Mouse (Mus musculus): ENCODE data around the gene Tns2.
A peak's percentile ranks its signal among the peaks of the same experiment; 100 is the strongest.
"Not testable (repeated sequence)": the region's sequence is repeated elsewhere in the genome, so short reads cannot be mapped to it uniquely, and the experiment has no call there.

Gene Tns2

DNA sequence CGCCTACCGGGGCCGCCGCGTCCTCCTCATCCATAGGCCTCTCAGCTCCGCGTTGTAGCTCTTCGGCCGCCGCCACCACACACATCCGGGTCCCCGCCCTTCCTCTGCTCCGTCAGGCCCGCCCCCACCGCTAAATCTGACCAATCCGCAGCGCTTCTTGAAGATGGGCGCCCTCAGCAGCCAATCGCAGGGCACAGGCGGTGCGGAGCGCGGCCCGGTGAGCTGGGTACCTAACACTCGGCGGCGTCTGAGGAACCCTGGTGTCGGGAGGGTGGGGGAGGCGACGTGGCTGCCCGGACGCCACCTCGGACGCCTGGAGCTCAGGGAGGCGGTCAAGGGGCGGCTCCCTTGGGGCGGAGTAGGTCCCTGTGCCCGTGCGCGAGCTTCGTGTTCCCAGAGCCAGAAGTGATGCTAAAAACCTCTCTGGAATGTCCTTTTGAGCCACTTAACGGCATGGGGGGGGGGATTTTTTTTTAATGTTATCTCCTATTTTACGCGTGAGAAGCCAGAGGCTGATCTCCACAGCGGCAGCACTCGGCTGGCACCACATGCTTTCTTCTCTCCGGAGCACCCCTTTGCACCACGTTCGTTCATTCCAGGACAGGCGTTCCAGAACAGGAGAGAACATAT lies 36.0 kb downstream of the Tns2 start, which contains the start of gene Spryd3:
TSS of gene Spryd3 (minus strand) at position 106 of the 630 bp plus-strand sequence.
- DNase-seq (ENCODE audit: low read depth, low spot score), result peak; percentile 92

DNA sequence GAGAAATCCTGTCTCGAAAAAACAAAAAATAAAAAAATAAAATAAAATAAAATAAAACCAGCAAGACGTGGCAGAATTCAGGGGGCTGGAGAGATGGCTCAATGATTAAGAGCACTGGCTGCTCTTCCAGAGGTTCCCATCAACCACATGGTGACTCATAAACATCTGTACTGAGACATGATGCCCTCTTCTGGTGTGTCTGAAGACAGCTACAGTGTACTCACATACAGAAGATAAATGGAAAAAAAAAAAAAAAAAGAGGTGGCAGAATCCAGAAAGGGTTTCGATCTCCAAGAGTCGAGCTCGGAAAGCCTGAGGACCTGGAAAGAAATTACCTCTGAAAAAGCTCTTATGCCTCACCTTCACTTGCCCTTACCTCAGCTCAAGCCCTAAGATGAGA lies 40.9 kb downstream of the Tns2 start:
- DNase-seq (ENCODE audit: low read depth, low spot score), result no peak

DNA sequence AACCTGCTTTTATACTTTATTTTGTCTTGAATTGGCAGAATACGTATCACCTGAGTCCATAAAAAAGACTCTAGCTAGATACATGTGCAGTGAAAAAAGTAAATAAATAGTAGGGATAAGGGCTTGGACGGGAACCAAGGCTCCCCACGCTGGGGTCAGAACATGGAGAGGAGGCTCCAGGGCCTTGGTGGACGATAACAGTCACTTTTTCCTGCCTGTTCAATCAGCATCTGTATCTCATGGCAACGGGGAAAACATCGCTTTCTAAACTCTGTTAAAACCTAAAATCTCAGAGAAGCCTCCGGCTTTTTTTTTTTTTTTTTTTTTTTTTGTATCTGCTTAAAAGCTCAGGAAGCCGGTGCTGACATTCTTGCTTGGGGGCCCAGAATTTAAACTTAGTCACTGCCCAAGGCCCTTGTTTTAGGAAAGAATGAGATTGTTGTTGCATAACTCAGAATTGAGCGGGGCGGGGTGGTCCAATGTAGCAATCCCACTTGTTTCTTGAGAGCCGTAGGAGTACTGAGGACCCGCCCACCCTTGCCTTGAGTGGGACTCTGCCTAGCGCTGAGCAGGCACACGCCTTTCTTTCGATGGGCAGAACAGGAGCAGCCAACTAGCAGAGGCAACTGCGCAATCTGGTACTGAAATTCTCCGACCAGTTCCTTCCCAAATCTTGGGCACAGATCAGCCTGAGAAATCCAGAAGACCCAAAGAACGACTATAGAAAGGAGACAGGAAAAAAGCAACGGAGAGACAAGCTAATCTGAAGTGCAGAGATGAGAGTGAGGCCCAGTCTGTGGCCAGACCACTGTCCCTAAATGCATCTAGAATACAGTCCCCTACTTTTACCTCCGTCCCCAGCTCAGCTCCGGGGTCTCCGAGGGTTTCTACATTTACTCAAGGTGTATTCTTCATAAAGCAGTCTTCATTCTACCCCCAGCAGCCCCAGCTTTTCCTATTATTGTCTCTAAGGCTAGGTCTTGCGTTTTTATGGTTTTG lies 43.0 kb downstream of the Tns2 start:
- no peak for DNase-seq (ENCODE audit: low read depth, low spot score)

DNA sequence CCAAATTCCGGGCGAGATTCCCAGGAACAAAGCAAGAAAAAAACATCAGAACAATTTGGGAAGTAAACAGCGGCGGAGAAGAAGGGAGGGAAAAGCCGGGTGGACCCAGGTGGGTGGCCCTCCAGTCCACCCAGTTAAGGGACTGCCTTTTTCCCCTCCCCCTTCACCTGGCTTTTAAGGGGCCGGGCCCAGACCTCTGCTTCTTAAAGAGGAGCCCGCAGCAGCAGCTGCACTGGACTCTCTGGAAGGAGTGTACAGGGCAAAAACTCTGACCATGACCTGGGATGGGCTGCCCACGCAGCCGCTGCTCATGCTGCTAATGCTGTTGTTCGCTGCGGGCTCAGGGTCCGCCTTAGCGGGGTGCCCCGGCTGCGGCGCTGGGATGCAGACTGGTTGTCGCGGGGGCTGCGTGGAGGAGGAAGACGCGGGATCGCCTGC lies 44.1 kb downstream of the Tns2 start, which contains the start of gene Igfbp6:
TSS of gene Igfbp6 (plus strand) at position 89 of the 438 bp plus-strand sequence.
- DNase-seq (ENCODE audit: low read depth, low spot score), result no peak

DNA sequence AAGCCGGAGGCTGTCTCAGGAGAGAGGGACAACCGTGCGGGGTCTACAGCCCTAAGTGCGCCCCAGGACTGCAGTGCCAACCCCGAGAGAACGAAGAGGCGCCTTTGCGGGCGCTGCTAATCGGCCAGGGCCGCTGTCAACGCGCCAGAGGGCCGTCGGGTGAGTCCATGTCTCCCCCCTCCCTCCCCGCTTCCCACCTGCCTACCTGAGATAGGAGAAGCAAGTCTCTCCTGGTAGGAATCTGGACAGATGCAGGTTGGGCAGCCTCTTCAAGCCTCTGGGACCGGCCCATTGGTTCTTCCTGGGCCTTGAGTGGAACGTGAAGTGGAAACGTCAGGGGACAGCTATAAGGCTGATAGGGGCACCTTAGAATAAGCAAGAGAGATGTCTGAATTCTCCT lies 44.5 kb downstream of the Tns2 start:
- no peak for DNase-seq (ENCODE audit: low read depth, low spot score)

DNA sequence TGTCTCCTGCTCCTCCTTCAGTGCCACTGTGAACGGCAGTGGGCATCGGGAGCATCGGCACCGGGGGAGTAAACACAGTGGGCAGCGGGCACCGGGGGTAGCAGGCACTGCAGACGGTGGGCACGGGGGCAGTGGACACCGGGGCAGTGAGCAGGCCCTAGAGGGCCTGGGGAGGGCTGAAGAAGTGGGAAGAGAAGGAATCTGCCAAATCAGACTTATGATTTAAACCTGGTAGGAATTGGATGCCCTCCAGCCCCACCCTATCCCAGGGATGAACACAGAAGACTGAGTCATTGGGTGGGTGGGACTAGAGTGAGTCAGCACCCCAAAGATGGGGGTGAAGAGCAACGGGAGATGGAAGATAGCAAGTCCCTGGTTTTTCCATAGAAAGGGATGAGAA lies 45.1 kb downstream of the Tns2 start:
- DNase-seq (ENCODE audit: low read depth, low spot score), result no peak

DNA sequence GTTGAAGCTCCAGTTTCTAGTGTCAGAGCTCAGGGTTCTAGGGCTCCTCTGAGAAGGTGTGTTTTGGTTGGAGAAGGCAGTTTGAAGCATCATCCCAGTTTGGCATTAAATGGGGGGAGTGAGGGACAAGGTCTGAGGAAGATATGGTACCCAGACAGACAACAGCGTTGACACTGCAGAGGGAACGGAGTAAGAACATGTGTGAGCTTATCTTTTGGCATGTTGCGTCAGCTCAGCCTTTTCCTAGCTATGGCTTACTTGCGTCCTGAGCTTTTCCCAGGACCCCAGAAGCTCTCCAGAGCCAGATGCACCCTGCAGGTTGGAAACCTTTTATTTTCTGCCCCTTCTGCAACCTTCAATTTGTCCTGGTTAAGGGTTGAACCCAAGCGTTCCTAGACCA lies 45.9 kb downstream of the Tns2 start:
- no peak for DNase-seq (ENCODE audit: low read depth, low spot score)

DNA sequence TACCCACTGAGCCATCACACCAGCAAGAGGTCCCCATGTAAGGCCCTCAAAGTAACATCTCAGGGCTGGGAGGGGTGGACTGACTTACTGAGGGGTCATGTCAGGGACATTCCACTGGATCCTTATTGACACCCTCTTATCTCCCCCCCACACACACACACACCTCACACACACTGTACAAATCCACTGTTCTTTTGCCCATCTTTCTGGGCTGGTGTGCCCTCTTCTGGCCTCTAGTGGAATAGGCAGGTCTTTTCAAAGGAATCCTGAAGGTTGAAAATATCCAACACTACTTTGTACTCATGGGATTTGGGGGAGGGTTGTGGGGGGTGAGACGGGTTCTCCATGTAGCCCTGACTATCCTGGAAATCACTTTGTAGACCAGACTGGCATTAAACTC lies 46.7 kb downstream of the Tns2 start:
- DNase-seq (ENCODE audit: low read depth, low spot score), result peak; percentile 50

DNA sequence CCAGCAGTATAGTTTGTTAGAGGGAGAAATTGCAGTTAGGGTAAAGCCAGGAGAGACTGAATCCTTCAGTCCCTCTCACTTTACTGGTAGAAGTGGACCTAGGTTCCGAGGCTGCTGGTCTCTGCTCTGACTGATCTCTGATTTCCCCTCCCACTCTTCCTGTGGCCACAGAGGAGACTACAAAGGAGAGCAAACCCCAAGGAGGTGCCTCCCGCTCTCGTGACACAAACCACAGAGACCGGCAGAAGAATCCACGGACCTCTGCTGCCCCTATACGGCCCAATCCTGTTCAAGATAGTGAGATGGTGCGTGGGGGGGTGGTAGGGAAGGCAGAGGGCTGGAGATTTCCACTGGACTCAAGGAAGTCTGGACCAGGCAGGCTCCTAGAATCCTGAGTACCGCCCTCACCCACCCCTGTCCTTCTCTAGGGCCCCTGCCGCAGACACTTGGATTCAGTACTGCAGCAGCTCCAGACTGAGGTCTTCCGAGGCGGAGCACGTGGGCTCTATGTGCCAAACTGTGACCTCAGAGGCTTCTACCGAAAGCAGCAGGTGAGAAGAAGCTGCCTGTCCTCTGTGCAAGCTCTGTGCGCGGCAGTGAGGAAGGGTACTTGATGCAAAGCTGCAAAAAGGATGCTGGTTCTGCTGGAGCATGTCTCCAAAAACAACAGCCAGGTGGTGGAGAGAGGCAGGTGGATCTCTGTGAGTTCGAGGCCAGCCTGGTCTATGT lies 47.6 kb downstream of the Tns2 start:
- DNase-seq (ENCODE audit: low read depth, low spot score), result no peak

DNA sequence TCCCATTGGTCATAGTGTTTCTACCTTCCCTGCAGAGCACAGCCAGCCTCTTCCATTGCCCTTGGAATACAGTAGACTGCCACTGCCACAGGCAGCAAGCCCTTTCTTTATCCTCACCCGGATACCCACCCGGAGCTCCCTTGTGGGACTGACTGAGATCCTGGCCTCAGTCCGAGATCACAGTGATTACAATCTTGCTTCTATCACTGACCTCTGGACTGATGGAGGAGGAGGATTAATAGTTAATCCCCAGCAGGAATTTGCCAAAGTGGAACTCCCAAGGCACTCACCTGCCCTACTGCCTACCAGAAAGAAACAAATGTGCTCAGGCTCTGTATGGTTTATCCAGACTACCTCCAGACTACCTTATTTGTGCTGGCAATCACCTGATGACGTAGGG lies 49.3 kb downstream of the Tns2 start:
- no peak for DNase-seq (ENCODE audit: low read depth, low spot score)

DNA sequence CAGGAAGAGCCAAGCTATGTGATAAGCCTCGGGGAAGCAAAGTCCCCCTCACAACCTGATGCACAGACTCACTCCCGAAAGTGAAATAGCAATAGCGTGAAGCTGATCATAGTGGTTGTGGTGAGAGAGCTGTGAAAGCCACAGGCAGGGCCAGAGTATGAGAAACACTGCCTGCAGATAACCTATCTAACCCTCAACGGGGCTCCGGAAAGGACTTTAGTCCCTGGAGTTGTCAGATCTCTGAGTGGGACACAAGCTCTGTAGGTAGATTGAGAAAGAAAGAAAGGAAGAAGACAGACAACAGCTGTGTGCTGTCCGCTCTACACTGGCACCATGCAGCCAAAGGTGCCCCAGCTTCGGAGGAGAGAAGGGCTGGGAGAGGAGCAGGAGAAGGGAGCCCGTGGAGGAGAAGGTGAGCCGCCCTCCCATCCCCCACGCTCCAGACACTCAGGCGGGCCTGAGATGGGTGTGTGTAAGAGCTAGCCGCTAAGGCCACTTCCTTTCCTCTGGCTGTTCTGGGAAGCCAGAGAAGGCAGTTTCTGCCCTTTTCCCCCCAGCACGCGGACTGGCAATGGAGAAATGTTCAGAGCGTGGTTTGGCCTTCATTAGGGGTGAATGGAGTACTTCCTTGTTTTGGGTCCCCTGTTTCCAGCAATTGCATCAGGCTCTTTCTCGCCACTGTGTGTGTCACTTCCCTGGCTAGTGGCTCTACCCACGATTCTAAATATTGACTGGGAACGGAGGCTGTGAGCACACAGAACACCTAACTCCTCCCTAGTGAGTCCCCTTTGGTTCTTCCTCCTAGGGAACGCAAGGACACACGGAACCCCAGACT lies 50.3 kb downstream of the Tns2 start, which contains the start of gene Soat2:
TSS of gene Soat2 (plus strand) at position 226 of the 835 bp plus-strand sequence.
- DNase-seq (ENCODE audit: low read depth, low spot score), result no peak

DNA sequence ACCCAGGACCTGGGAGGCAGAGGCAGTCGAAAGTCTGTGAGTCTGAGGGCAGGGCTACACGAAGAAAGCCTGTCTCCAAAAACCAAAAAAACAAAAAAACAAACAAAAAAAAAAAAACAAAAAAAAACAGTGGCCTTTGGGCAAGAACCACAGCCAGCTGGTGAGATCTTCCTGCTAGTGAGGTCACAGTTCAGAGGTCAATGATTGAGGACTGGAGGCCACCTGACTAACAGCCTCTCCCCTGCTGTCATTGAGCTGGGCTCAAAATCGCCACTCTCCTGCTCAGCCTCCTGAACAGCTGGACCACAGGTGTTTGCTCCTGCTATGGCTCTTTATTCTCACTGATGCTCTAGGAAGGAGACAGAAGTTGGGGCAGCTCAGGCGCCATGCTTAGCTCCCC lies 52.4 kb downstream of the Tns2 start:
- peak; percentile 35 for DNase-seq (ENCODE audit: low read depth, low spot score)

DNA sequence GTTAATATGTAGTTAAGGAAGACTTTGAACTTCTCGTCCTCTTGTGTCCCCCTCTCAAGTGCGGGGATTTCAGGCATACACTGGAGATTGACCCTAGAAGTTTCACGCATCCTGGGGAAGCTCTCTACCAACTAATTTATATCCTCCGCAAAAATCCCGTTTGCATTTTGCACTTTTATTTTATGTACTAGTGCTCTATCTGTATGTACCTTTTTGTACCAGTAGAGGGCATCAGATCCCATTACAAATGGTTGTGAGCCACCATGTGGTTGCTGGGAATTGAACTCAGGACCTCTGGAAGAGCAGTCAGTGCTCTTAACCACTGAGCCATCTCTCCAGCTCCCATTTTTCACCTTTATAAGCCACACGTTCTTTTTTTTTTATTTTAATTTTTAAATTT lies 54.8 kb downstream of the Tns2 start:
- DNase-seq (ENCODE audit: low read depth, low spot score), result not testable (repeated sequence)

DNA sequence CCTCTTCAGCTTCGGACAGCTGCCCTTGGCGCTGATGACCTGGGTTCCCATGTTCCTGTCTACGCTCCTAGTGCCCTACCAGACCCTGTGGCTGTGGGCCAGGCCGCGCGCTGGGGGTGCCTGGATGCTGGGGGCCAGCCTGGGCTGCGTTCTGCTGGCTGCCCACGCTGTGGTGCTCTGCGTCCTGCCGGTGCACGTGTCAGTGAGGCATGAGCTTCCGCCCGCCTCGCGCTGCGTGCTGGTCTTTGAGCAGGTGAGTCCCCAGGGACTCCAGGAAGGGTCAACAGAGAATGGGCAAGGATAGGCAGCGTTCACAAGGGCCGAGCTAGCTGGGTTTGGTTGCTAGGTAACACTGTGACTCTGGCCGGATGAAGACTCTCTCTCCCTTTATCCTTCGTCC lies 56.6 kb downstream of the Tns2 start:
- DNase-seq (ENCODE audit: low read depth, low spot score), result no peak

DNA sequence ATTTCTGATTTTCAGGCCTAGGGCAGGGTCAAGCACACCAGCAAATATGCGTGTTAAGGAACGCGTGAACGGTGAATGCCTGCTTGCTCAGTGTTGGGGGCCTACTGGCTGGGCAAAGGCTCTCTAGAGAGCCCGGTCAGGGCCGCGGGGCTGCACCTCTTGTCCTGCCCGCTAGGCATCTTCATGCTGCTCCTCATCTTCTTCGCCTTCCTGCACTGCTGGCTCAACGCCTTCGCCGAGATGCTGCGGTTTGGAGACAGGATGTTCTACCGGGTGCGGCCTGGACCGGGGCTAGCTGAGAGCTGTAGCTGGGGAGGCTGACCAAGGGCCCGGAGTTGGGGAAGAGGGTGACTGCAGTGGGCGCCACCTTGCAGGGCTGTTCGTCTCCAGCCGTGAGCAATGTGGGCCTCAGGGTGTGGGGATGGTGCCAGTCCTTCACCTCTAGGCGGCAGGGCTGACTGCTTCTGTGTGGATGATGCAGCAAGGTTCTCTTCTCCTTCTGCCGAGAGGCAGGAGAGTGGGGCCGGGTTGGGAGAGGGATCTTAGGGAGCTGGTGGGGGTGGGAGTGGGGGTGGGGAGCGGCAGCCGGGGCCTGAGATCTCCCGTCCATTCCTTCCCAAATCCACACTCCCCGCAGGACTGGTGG lies 60.3 kb downstream of the Tns2 start:
- DNase-seq (ENCODE audit: low read depth, low spot score), result no peak

DNA sequence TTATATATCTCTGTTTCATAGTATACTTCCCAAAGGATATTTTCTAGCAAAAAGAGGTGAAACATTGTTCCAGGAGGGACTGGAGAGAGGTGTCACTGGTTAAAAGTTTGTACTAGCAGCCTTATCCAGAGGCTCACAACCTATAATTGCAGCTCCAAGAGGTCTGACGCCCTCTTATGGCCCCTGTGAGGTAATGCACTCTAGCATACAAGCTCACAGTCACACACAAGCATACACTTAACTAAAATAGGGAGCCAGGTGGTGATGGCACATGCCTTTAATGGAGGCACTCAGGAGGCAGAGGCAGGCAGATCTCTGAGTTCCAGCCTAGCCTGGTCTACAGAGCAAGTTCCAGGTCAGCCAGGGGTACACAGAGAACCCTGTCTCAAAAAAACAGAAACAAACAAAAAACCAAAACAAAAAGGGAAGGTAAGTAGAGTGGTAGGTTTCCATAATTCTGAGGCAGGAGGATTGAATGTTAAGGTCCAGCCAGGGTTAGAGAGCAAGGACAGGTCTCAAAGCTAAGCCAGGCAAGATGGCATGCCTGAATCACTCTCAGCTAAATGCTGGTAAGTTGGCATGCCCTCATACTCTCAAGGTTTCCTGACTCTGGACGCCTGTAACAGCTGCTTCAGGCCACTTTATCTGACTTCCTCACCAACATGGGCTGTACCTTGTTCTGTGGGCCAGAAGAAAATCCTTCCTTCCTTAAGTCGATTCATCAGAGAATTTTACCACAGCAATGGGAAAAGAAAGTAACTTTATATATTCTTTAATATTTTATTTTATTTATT lies 63.9 kb downstream of the Tns2 start:
- DNase-seq (ENCODE audit: low read depth, low spot score), result no peak

DNA sequence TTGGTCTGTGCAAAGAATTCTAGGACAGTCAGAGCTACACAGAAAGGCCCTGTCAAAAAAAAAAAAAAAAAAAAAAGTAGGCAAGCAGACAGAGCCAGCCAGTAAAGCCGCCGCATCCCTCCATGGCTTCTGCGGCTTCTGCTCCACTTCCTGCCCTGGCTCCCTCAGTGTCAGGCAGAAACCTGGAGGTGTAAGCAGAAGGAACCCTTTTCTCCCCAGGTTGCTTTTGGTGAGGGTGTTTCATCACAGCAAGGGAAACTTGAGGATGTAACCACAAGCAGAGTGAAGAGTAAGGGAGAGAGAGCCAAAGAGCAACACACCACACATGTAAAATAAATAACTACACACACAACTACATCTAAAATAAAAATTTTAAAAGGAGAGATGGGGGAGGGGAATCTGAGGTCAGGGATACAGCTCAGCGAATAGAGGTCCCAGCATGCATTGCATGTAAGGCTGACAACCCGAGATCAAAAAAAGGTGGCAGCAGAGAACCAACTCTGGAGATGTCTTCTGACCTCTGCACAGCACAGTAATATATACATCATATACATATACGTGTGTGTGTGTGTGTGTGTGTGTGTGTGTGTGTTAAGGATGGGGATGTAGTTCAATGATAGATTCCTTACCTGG lies 65.4 kb downstream of the Tns2 start:
- DNase-seq (ENCODE audit: low read depth, low spot score), result no peak
